Mouse (Mus musculus) stomach, embryonic 16.5 days (tissue): Measurements from ENCODE around the gene Aff3. TPM values are rescaled to one million over a fixed set of nuclear protein-coding genes. Genes with fewer than 3 reads are reported as not detected.
A peak's percentile ranks its signal among the peaks of the same experiment; 100 is the strongest.

ENCODE experiments used
- ATAC-seq: fragments of 200-750 bp; cut with Nextera tagmentation; 2 replicates; pipeline ENCODE4 v1.8.0; 2017; ENCODE audit warnings: moderate number of reproducible peaks, moderate TSS enrichment; ENCODE audit not compliant: insufficient read depth, low FRiP score
- H3K27ac ChIP-seq: fragments of 300-500 bp; sonication (generic); 2 replicates; pipeline ENCODE4 v1.5.1; 2014; ENCODE audit warnings: low read length
- H3K27me3 ChIP-seq: fragments of 300-500 bp; sonication (generic); 2 replicates; pipeline ENCODE4 v1.6.1; 2014; ENCODE audit warnings: low read length, control low read depth, mixed read lengths; ENCODE audit not compliant: control insufficient read depth, insufficient read depth
- H3K36me3 ChIP-seq: fragments of 300-500 bp; sonication (generic); 2 replicates; pipeline ENCODE4 v1.6.1; 2014; ENCODE audit warnings: low read length; ENCODE audit not compliant: control insufficient read depth, insufficient read depth
- H3K4me1 ChIP-seq: fragments of 300-500 bp; sonication (generic); 2 replicates; pipeline ENCODE4 v1.6.1; 2014; ENCODE audit warnings: low read length, control low read depth, mixed read lengths; ENCODE audit not compliant: control insufficient read depth, insufficient read depth
- H3K4me2 ChIP-seq: fragments of 300-500 bp; sonication (generic); 2 replicates; pipeline ENCODE4 v1.6.1; 2014; ENCODE audit warnings: low read depth, low read length, mixed read lengths
- H3K4me3 ChIP-seq: fragments of 300-500 bp; sonication (generic); replicated peaks from 2 replicates; pipeline ENCODE4 v1.5.1; 2014; ENCODE audit warnings: mild to moderate bottlenecking, low read length
- H3K9ac ChIP-seq: fragments of 300-500 bp; sonication (generic); 2 replicates; pipeline ENCODE4 v1.6.1; 2014; ENCODE audit warnings: low read length
- H3K9me3 ChIP-seq: fragments of 300-500 bp; sonication (generic); replicated peaks from 2 replicates; pipeline ENCODE4 v1.6.1; 2016; ENCODE audit warnings: low read length, control low read depth; ENCODE audit not compliant: control insufficient read depth
- WGBS: fragments of 180-500 bp; shearing (Covaris S2); extraction: QIAGEN DNeasy Blood & Tissue Kit; methylation state at CpG from one replicate; pipeline ENCODE4 v1.1.7; 2014; 5-methylcytosine and 5-hydroxymethylcytosine counted together
- polyA plus RNA-seq: library from polyadenylated mRNA; unstranded; fragments of >200 nt; fragmentation: Nextera tagmentation; extraction: Ambion mirVana; gene quantifications from 2 replicates; pipeline ENCODE4 v1.2.1, GENCODE M21; 2015

Gene Aff3
- polyA plus RNA-seq, 1 experiment from 2014 or later, result 3.0 TPM

GRCm38 (mm10) chr1:38626739-38627661, 37.8 kb downstream of the Aff3 start:
- H3K9me3 ChIP-seq, result no peaks in the 10 kb centered on the region
- peak overlapping the region; percentile 76 for H3K4me3 ChIP-seq
- H3K27me3 ChIP-seq, result peaks cover 3% of the 10 kb centered on the region; the same call in 1 of the 2 replicates
- H3K27ac ChIP-seq, result peak overlapping the region; percentile 97
- H3K4me1 ChIP-seq, result peaks cover 12% of the 10 kb centered on the region
- peak overlapping the region; percentile 91 for H3K9ac ChIP-seq
- H3K4me2 ChIP-seq, result peak overlapping the region; percentile 87
- no peaks in the 10 kb centered on the region for H3K36me3 ChIP-seq
- ATAC-seq, result peak; percentile 85
- whole genome bisulfite sequencing, result under 1% methylated on average over 92 of the region's 133 CpGs

GRCm38 (mm10) chr1:38626388-38626738, 38.4 kb downstream of the Aff3 start:
- ATAC-seq, result no peak
- 4% methylated on average over 10 of the region's 10 CpGs for whole genome bisulfite sequencing
- peaks cover 3% of the 10 kb centered on the region; the same call in 1 of the 2 replicates for H3K27me3 ChIP-seq
- H3K4me3 ChIP-seq, result peak overlapping the region; percentile 76
- no peak overlapping the region; the same call in 1 of the 2 replicates for H3K27ac ChIP-seq
- peak overlapping the region; percentile 87 for H3K4me2 ChIP-seq
- no peaks in the 10 kb centered on the region for H3K9me3 ChIP-seq
- peak overlapping the region; percentile 91 for H3K9ac ChIP-seq
- H3K36me3 ChIP-seq, result no peaks in the 10 kb centered on the region
- H3K4me1 ChIP-seq, result peaks cover 12% of the 10 kb centered on the region

- Histone ChIP-seq H3K4me2 (no peak overlapping the region), H3K9me3 (no peaks in the 10 kb centered on the region), H3K27ac (no peak overlapping the region), H3K9ac (no peak overlapping the region), H3K36me3 (no peaks in the 10 kb centered on the region), H3K27me3 (no peaks in the 10 kb centered on the region), H3K4me3 (no peak overlapping the region), H3K4me1 (no peaks in the 10 kb centered on the region)
- 56% methylated on average over 4 of the region's 4 CpGs for WGBS
- ATAC-seq, result no peak
Measured at GRCm38 (mm10) chr1:38621840-38622239, 42.9 kb downstream of the Aff3 start.

GRCm38 (mm10) chr1:38620401-38620800, 44.4 kb downstream of the Aff3 start:
- Histone ChIP-seq H3K9me3 (no peaks in the 10 kb centered on the region), H3K27me3 (no peaks in the 10 kb centered on the region), H3K4me1 (no peaks in the 10 kb centered on the region), H3K36me3 (no peaks in the 10 kb centered on the region), H3K4me3 (no peak overlapping the region), H3K4me2 (no peak overlapping the region), H3K27ac (no peak overlapping the region), H3K9ac (no peak overlapping the region)
- WGBS, result 86% methylated on average over 6 of the region's 6 CpGs
- no peak for ATAC-seq

GRCm38 (mm10) chr1:38606741-38607140, 58.0 kb downstream of the Aff3 start:
- no peaks in the 10 kb centered on the region for H3K36me3 ChIP-seq
- no peak overlapping the region for H3K4me2 ChIP-seq
- no peak overlapping the region for H3K4me3 ChIP-seq
- H3K27ac ChIP-seq, result no peak overlapping the region
- no peaks in the 10 kb centered on the region for H3K4me1 ChIP-seq
- H3K9me3 ChIP-seq, result no peaks in the 10 kb centered on the region
- 55% methylated on average over 4 of the region's 4 CpGs for WGBS
- no peak for ATAC-seq
- H3K9ac ChIP-seq, result no peak overlapping the region
- H3K27me3 ChIP-seq, result no peaks in the 10 kb centered on the region

- no peaks in the 10 kb centered on the region for H3K36me3 ChIP-seq
- no peak overlapping the region for H3K4me3 ChIP-seq
- no peak overlapping the region for H3K4me2 ChIP-seq
- no peaks in the 10 kb centered on the region for H3K27me3 ChIP-seq
- H3K4me1 ChIP-seq, result no peaks in the 10 kb centered on the region
- H3K27ac ChIP-seq, result no peak overlapping the region
- no peak overlapping the region for H3K9ac ChIP-seq
- no peaks in the 10 kb centered on the region for H3K9me3 ChIP-seq
- no peak for ATAC-seq
- WGBS, result 87% methylated on average over 4 of the region's 4 CpGs
Measured at GRCm38 (mm10) chr1:38605426-38605825, 59.3 kb downstream of the Aff3 start.

- Histone ChIP-seq H3K9me3 (no peaks in the 10 kb centered on the region), H3K27ac (no peak overlapping the region), H3K27me3 (no peaks in the 10 kb centered on the region), H3K4me3 (no peak overlapping the region), H3K4me2 (no peak overlapping the region), H3K36me3 (no peaks in the 10 kb centered on the region), H3K9ac (no peak overlapping the region), H3K4me1 (no peaks in the 10 kb centered on the region)
- WGBS, result 55% methylated on average over 7 of the region's 7 CpGs
- ATAC-seq, result no peak
Measured at GRCm38 (mm10) chr1:38604611-38605010, 60.1 kb downstream of the Aff3 start.

- ATAC-seq, result no peak
- H3K9ac ChIP-seq, result no peak overlapping the region
- no peak overlapping the region for H3K27ac ChIP-seq
- H3K27me3 ChIP-seq, result no peaks in the 10 kb centered on the region
- H3K4me1 ChIP-seq, result no peaks in the 10 kb centered on the region
- no peaks in the 10 kb centered on the region for H3K36me3 ChIP-seq
- H3K4me2 ChIP-seq, result no peak overlapping the region
- 65% methylated on average over 11 of the region's 11 CpGs for WGBS
- no peak overlapping the region for H3K4me3 ChIP-seq
- H3K9me3 ChIP-seq, result no peaks in the 10 kb centered on the region
Measured at GRCm38 (mm10) chr1:38601802-38602508, 62.8 kb downstream of the Aff3 start.

GRCm38 (mm10) chr1:38595311-38595710, 69.4 kb downstream of the Aff3 start:
- Histone ChIP-seq H3K4me1 (no peaks in the 10 kb centered on the region), H3K4me2 (no peak overlapping the region), H3K27ac (no peak overlapping the region), H3K9me3 (no peaks in the 10 kb centered on the region), H3K27me3 (no peaks in the 10 kb centered on the region), H3K36me3 (no peaks in the 10 kb centered on the region), H3K9ac (no peak overlapping the region), H3K4me3 (no peak overlapping the region)
- ATAC-seq, result no peak
- 58% methylated on average over 3 of the region's 3 CpGs for WGBS
